Mouse (Mus musculus): ENCODE results near the gene Chpf.

DNA sequence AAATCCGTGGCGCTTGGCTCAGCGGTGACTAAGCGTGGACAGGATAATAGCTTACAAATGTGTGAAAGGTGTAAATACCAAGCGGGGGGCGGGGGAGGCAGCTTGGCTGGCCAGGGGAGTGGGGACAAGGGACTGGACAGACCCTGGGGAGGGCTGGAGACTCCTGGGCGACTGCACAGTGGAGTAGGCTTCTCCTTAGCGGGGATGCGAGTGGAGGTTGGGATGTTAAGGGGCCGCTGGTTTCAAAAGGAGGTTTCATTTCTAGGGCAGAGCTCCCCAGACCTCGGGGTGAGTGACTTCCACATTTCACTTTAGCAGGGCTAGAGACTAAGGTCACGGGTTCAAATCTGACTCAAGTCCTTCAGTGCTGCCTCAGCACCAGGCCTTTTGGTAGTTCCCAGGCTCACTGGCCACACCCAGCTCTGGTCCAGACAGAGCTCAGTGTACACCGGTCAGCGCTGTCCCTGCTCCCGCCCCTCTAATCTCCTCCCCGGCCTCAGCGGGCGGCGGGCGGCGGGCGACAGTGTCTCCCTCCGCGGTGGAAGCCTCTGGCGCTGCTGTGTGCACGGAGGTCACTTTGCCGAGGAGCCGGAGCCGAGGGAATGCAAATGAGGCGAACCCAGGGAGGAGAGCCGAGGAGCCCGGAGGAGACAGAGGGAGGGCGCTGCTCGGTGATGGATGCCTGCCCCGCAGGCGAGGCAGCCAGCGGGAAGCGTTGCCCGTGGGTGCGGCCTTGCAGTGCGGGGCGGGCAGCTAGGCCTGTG is 20.9 kb downstream of the Chpf start:
- TF ChIP-seq USF1 (IDR thresholded peaks at IDR 0.05; ENCODE audit: low read depth) (no peak), POLR2A (IDR thresholded peaks at IDR 0.05; ENCODE audit: insufficient read length, low read depth) (peak; percentile 21), MAX (IDR thresholded peaks at IDR 0.05; ENCODE audit: low read depth) (no peak), MYOG (IDR thresholded peaks at IDR 0.05; ENCODE audit: control insufficient read depth in 1 of 3, insufficient read depth in 1 of 3, insufficient read length in 2 of 3, low read depth in 2 of 3) (no peak), POLR2AphosphoS2 (IDR thresholded peaks at IDR 0.05; ENCODE audit: insufficient read length, low read depth) (no peak), E2F4 (IDR thresholded peaks at IDR 0.05; ENCODE audit: insufficient read depth) (no peak), SRF (IDR thresholded peaks at IDR 0.05; ENCODE audit: control insufficient read depth, insufficient read length, low read depth) (no peak)
